Mouse (Mus musculus): ENCODE measurements around the gene Sh3bgrl. TPM values are rescaled to one million over a fixed set of nuclear protein-coding genes. Genes with fewer than 3 reads are reported as not detected.

Sh3bgrl gene
- polyA plus RNA-seq, 1 experiment from 2014 or later, result 80.1 TPM

DNA sequence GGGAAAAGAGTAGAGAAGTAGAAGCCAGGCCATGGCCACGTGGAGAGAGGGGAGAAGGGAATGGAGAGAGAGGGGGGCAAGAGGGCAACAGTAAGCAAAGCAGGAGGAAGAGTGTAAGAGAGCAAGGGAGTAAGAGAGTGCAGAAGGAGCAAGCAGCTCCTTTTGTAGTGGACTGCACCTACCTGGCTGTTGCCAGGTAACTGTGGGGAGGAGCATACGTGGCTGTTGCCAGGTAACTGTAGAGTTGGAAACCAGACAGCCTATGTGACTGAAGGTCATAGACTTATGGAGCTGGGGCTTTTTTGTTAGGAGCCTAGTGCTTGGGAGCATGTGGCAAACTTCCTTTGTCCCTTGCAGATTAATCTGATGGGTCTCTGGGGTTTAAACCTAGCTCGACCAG lies 80.3 kb downstream of the Sh3bgrl start:
- WGBS, result 42% methylated on average over 3 of the region's 3 CpGs
- H3K4me3 ChIP-seq, result no peak overlapping the region
- H3K4me2 ChIP-seq, result no peak overlapping the region
- no peak overlapping the region for H3K9ac ChIP-seq
- H3K4me1 ChIP-seq, result peaks cover 4% of the 10 kb centered on the region; the same call in 1 of the 2 replicates
- H3K9me3 ChIP-seq, result no peaks in the 10 kb centered on the region
- no peak for ATAC-seq (ENCODE audit: extremely low read depth, insufficient number of reproducible peaks, low FRiP score, low TSS enrichment)
- H3K27ac ChIP-seq (replicated peaks), result no peak overlapping the region
- no peaks in the 10 kb centered on the region for H3K27me3 ChIP-seq (replicated peaks)
- H3K36me3 ChIP-seq, result no peaks in the 10 kb centered on the region

- no peaks in the 10 kb centered on the region for H3K9me3 ChIP-seq
- H3K27me3 ChIP-seq (replicated peaks), result no peaks in the 10 kb centered on the region
- no peak for ATAC-seq (ENCODE audit: extremely low read depth, insufficient number of reproducible peaks, low FRiP score, low TSS enrichment)
- no peak overlapping the region for H3K4me2 ChIP-seq
- no peak overlapping the region for H3K9ac ChIP-seq
- no peaks in the 10 kb centered on the region for H3K4me1 ChIP-seq
- no peaks in the 10 kb centered on the region for H3K36me3 ChIP-seq
- H3K27ac ChIP-seq (replicated peaks), result no peak overlapping the region
- WGBS, result 59% methylated on average over 4 of the region's 4 CpGs
- H3K4me3 ChIP-seq, result no peak overlapping the region
Measured at GRCm38 (mm10) chrX:109184706-109185478, 89.7 kb downstream of the Sh3bgrl start.

DNA sequence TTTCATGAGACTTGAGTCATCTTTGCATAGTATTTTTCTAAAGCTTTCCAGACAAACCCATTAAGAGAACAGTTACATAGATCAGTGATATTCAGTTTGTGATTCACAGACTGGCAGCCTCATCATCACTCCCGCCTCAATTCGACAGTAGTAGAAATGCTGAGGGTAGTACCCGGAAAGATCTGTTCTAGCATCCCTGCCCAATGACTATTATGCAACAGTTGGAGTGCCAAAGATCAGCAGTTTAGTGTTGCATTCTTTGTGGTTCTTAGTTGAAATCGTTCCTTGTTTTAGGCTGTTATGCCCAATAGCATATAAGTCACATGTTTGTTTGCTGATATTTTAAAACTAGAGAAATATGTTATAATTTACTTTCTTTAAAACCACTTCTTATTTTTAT lies 94.4 kb downstream of the Sh3bgrl start:
- 70% methylated on average over 4 of the region's 4 CpGs for WGBS

GRCm38 (mm10) chrX:109190969-109191368 lies 95.8 kb downstream of the Sh3bgrl start:
- Histone ChIP-seq H3K27me3 (replicated peaks) (no peaks in the 10 kb centered on the region), H3K4me3 (no peak overlapping the region), H3K9me3 (no peaks in the 10 kb centered on the region), H3K4me1 (no peaks in the 10 kb centered on the region), H3K9ac (no peak overlapping the region), H3K36me3 (no peaks in the 10 kb centered on the region), H3K27ac (replicated peaks) (peak overlapping the region; percentile 54), H3K4me2 (no peak overlapping the region)
- ATAC-seq (ENCODE audit: extremely low read depth, insufficient number of reproducible peaks, low FRiP score, low TSS enrichment), result no peak
- WGBS, result 50% methylated on average over 4 of the region's 4 CpGs

More for the DNA sequence above, 94.4 kb downstream of the Sh3bgrl start:
- no peaks in the 10 kb centered on the region for H3K36me3 ChIP-seq
- H3K4me2 ChIP-seq, result no peak overlapping the region
- no peaks in the 10 kb centered on the region for H3K27me3 ChIP-seq (replicated peaks)
- H3K9ac ChIP-seq, result no peak overlapping the region
- no peaks in the 10 kb centered on the region for H3K4me1 ChIP-seq
- no peak overlapping the region for H3K4me3 ChIP-seq
- no peaks in the 10 kb centered on the region for H3K9me3 ChIP-seq
- ATAC-seq (ENCODE audit: extremely low read depth, insufficient number of reproducible peaks, low FRiP score, low TSS enrichment), result no peak
- no peak overlapping the region for H3K27ac ChIP-seq (replicated peaks)

- no peaks in the 10 kb centered on the region for H3K36me3 ChIP-seq
- H3K4me2 ChIP-seq, result no peak overlapping the region
- no peaks in the 10 kb centered on the region for H3K9me3 ChIP-seq
- no peak overlapping the region for H3K9ac ChIP-seq
- H3K4me1 ChIP-seq, result no peaks in the 10 kb centered on the region
- no peak overlapping the region for H3K4me3 ChIP-seq
- H3K27me3 ChIP-seq (replicated peaks), result no peaks in the 10 kb centered on the region
- WGBS, result 50% methylated on average over 4 of the region's 4 CpGs
- H3K27ac ChIP-seq (replicated peaks), result peak overlapping the region; percentile 54
- ATAC-seq (ENCODE audit: extremely low read depth, insufficient number of reproducible peaks, low FRiP score, low TSS enrichment), result no peak
Measured at GRCm38 (mm10) chrX:109191436-109191835, 96.3 kb downstream of the Sh3bgrl start.

DNA sequence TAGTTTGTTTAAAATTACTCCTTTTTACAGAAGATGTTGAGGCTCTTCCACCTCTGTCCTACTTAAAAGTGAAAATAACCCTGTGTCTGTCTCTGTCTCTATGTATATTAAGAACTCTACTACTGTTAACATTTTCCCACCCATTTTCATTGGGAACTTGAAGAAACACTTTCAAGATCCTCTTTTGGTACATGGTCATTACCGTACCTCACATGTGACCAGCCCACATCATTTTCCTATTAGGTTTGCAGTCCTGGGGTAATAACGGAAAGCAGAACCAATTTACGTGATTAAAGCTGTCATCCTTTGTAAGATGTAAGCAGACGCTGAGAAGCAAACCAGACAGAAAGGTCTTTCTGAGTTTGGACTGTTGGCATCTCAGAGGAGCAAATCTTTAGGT lies 101.3 kb downstream of the Sh3bgrl start, which contains the start of gene Gm6377:
TSS of gene Gm6377 (plus strand) at position 289 of the 400 bp plus-strand sequence.
- Histone ChIP-seq H3K4me3 (no peak within 1 kb of the TSS), H3K27me3 (replicated peaks) (no peaks in the 10 kb centered on the region), H3K9ac (no peak within 1 kb of the TSS), H3K27ac (replicated peaks) (no peak within 1 kb of the TSS), H3K9me3 (no peaks in the 10 kb centered on the region), H3K36me3 (no peaks in the 10 kb centered on the region), H3K4me2 (no peak within 1 kb of the TSS), H3K4me1 (no peaks in the 10 kb centered on the region)
- 60% methylated on average over 4 of the region's 4 CpGs for WGBS
- ATAC-seq (ENCODE audit: extremely low read depth, insufficient number of reproducible peaks, low FRiP score, low TSS enrichment), result no peak

DNA sequence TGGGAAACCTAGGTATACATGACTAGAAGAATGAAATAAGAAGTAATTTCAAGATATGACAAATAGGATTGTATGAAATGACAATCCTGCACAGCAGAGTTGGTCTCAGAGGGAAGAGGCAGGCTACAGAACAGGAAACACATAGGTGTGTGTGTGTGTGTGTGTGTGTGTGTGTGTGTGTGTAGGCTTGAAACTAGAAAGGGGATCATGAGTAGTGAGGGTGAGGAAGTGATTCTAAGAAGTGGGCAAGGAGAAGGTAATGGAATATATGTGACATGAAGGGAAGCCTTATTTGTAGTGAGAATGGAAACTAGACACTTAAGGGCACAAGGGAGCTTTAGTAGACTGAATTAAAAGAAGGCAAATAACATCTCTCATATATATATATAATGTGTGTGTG lies 112.7 kb downstream of the Sh3bgrl start:
- H3K4me2 ChIP-seq, result no peak overlapping the region
- ATAC-seq (ENCODE audit: extremely low read depth, insufficient number of reproducible peaks, low FRiP score, low TSS enrichment), result no peak
- no peaks in the 10 kb centered on the region for H3K27me3 ChIP-seq (replicated peaks)
- H3K27ac ChIP-seq (replicated peaks), result no peak overlapping the region
- H3K9ac ChIP-seq, result no peak overlapping the region
- H3K4me1 ChIP-seq, result no peaks in the 10 kb centered on the region
- no peak overlapping the region for H3K4me3 ChIP-seq
- H3K36me3 ChIP-seq, result no peaks in the 10 kb centered on the region
- no peaks in the 10 kb centered on the region for H3K9me3 ChIP-seq

GRCm38 (mm10) chrX:109228720-109229119 lies 133.6 kb downstream of the Sh3bgrl start:
- no peak overlapping the region for H3K27ac ChIP-seq (replicated peaks)
- no peaks in the 10 kb centered on the region for H3K4me1 ChIP-seq
- H3K27me3 ChIP-seq (replicated peaks), result no peaks in the 10 kb centered on the region
- H3K4me3 ChIP-seq, result no peak overlapping the region
- WGBS, result 86% methylated on average over 1 of the region's 1 CpGs
- no peaks in the 10 kb centered on the region for H3K9me3 ChIP-seq
- no peaks in the 10 kb centered on the region for H3K36me3 ChIP-seq
- ATAC-seq (ENCODE audit: extremely low read depth, insufficient number of reproducible peaks, low FRiP score, low TSS enrichment), result no peak
- no peak overlapping the region for H3K9ac ChIP-seq
- H3K4me2 ChIP-seq, result no peak overlapping the region

DNA sequence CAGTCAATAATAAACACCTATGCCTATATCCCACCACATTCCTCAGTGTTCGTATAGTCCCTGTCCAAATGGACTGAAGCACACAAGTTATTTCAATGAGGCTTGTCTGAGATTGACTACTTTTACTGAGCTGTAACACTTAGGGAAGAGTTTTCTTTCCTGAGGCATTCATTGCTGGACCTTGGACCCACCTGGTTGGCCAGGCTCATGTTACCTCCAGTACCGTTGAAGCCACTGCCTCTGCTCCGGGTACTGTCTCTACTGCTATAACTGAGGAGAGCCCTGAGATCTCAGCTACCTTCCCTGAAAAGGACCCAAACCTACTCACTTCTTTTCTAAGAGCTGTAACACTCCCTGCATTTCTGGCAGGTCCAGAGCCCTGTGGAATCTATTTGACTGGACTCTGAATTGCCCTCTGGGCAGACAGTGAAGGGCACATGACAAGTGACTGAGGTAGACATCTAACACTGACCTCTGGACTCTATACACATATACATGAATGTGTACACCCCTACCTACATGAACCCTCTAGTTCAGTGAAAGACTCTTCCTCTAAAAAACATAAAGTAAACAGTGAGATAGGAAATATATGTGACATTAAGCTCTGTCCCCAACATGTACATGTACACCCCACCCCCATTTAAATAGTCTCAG lies 140.3 kb downstream of the Sh3bgrl start:
- Histone ChIP-seq H3K27me3 (replicated peaks) (no peaks in the 10 kb centered on the region), H3K27ac (replicated peaks) (no peak overlapping the region), H3K4me3 (no peak overlapping the region), H3K4me1 (no peaks in the 10 kb centered on the region), H3K9me3 (no peaks in the 10 kb centered on the region), H3K9ac (no peak overlapping the region), H3K36me3 (no peaks in the 10 kb centered on the region), H3K4me2 (no peak overlapping the region)
- ATAC-seq (ENCODE audit: extremely low read depth, insufficient number of reproducible peaks, low FRiP score, low TSS enrichment), result no peak
- WGBS, result 78% methylated on average over 3 of the region's 3 CpGs

GRCm38 (mm10) chrX:109238163-109238562 lies 143.0 kb downstream of the Sh3bgrl start:
- no peaks in the 10 kb centered on the region for H3K4me1 ChIP-seq
- H3K9me3 ChIP-seq, result no peaks in the 10 kb centered on the region
- no peak overlapping the region for H3K27ac ChIP-seq (replicated peaks)
- H3K4me3 ChIP-seq, result no peak overlapping the region
- no peak overlapping the region for H3K4me2 ChIP-seq
- no peaks in the 10 kb centered on the region for H3K36me3 ChIP-seq
- H3K9ac ChIP-seq, result no peak overlapping the region
- ATAC-seq (ENCODE audit: extremely low read depth, insufficient number of reproducible peaks, low FRiP score, low TSS enrichment), result no peak
- H3K27me3 ChIP-seq (replicated peaks), result no peaks in the 10 kb centered on the region
